Mouse (Mus musculus): ENCODE data around the gene Vps45. TPM values are rescaled to one million over a fixed set of nuclear protein-coding genes. Genes with fewer than 3 reads are reported as not detected.
"Not testable (repeated sequence)": the region's sequence is repeated elsewhere in the genome, so short reads cannot be mapped to it uniquely, and the experiment has no call there.

Gene Vps45
- polyA plus RNA-seq, 1 experiment from 2014 or later = 43.6 TPM

DNA sequence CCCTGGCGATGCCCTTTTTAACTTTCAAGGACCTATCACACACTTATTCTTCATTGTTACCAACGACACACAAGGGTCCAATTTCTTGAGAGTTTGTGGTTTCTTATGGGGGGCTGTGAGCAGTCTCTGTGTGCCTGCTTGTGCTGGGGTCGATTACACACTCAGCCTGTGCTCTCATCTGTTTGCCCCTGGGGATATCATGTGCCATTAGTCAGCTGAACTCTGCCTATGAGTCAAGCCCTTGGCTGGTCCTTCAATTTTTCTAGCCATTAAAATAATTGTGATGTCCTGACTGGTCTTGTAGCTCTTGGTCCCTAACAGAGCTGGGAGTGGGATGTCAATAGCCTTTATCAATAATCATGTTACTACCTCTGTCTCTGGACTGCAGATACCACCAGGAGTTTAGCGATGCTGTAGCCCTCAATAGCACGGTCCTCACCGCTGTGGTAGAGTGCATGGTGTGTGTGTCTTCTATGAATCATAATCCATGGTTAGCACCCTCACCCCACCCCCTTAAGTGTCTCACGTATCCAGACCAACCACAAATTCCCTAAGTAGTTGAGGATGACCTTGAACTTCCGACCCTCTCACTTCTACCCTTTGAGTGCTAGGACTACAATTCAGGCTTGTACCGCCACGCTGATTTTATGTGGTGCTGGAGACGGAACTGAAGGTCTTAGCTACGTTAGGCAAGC lies 77.8 kb downstream of the Vps45 start:
- H3K4me1 ChIP-seq = peaks cover 10% of the 10 kb centered on the region
- no peak overlapping the region for H3K4me3 ChIP-seq
- H3K27ac ChIP-seq = no peak overlapping the region
- H3K36me3 ChIP-seq = no peaks in the 10 kb centered on the region
- H3K4me2 ChIP-seq (replicated peaks) = no peak overlapping the region
- H3K9me3 ChIP-seq = no peaks in the 10 kb centered on the region
- no peaks in the 10 kb centered on the region for H3K27me3 ChIP-seq
- 75% methylated on average over 12 of the region's 12 CpGs for WGBS
- H3K9ac ChIP-seq = no peak overlapping the region
- no peak for ATAC-seq (ENCODE audit: insufficient number of reproducible peaks, insufficient read depth, low FRiP score, low TSS enrichment)

DNA sequence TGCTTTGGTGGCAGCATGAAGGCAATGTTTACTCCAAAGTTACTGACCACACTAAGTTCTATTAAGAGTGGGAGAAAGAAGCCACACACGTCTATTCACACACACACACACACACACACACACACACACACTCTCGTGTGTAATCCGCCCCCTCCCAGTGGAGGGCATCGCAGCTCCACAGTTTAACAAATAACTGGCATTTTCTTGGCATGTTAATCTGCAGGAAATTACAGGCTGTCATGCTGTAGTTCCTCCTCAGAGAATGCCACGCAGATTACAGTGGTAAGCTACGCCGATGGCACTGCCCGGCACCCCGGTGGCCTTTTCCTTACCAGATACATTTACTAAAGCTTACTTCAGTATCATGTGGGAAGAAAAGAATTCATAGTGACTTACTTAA lies 80.0 kb downstream of the Vps45 start:
- H3K4me2 ChIP-seq (replicated peaks) = no peak overlapping the region
- H3K4me1 ChIP-seq = 0 out of 2 replicates have a peak, but pooled peaks cover 2% of the 10 kb centered on the region
- H3K9me3 ChIP-seq = no peaks in the 10 kb centered on the region
- H3K9ac ChIP-seq = no peak overlapping the region
- no peaks in the 10 kb centered on the region; the same call in 1 of the 2 replicates for H3K27me3 ChIP-seq
- no peak for ATAC-seq (ENCODE audit: insufficient number of reproducible peaks, insufficient read depth, low FRiP score, low TSS enrichment)
- no peak overlapping the region for H3K4me3 ChIP-seq
- no peaks in the 10 kb centered on the region for H3K36me3 ChIP-seq
- no peak overlapping the region for H3K27ac ChIP-seq
- 77% methylated on average over 9 of the region's 9 CpGs for WGBS

DNA sequence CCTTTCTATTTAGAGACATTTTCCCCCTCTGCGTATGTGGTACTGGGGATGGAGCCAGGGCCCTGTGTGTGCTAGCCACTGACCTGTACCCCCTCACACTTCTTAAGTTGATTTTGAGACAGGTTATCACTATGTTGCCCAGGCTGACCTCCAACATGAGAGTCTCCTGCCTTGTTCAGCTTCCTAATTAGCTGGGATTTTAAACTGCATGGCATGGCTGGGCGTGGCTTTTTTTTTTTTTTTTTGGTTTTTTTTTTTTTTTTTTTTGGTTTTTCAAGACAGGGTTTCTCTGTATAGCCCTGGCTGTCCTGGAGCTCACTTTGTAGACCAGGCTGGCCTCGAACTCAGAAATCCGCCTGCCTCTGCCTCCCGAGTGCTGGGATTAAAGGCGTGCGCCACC lies 80.7 kb downstream of the Vps45 start:
- H3K4me2 ChIP-seq (replicated peaks); H3K4me1 ChIP-seq; H3K4me3 ChIP-seq; ATAC-seq (ENCODE audit: insufficient number of reproducible peaks, insufficient read depth, low FRiP score, low TSS enrichment); H3K36me3 ChIP-seq; H3K9me3 ChIP-seq; H3K27ac ChIP-seq; H3K9ac ChIP-seq; H3K27me3 ChIP-seq: not testable (repeated sequence)
- WGBS = 92% methylated on average over 7 of the region's 7 CpGs

DNA sequence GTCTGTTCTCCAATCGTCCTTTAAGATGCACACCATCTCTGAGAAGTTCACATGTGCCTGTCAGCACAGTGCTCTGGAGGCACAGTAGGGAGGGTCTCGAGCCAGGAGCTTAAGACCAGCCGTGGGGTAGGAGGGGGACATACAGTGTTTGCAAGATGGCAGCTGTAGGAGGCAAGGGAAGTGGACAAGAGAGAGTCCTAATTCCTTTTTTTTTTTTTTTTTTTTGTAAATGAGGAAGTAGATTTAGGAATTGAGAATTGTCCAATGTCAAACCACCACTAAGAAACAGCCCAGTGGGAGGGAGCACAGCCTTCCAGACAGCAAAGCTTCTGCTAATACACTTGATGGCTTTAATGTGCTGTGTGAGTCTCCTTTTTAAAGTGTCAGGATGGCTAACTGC lies 81.2 kb downstream of the Vps45 start:
- no peak overlapping the region for H3K9ac ChIP-seq
- H3K4me3 ChIP-seq = no peak overlapping the region
- no peak overlapping the region for H3K27ac ChIP-seq
- H3K27me3 ChIP-seq = no peaks in the 10 kb centered on the region; the same call in 1 of the 2 replicates
- no peak for ATAC-seq (ENCODE audit: insufficient number of reproducible peaks, insufficient read depth, low FRiP score, low TSS enrichment)
- no peaks in the 10 kb centered on the region for H3K9me3 ChIP-seq
- no peak overlapping the region for H3K4me2 ChIP-seq (replicated peaks)
- no peaks in the 10 kb centered on the region for H3K36me3 ChIP-seq
- 0 out of 2 replicates have a peak, but pooled peaks cover 2% of the 10 kb centered on the region for H3K4me1 ChIP-seq
- 66% methylated on average over 3 of the region's 3 CpGs for WGBS

DNA sequence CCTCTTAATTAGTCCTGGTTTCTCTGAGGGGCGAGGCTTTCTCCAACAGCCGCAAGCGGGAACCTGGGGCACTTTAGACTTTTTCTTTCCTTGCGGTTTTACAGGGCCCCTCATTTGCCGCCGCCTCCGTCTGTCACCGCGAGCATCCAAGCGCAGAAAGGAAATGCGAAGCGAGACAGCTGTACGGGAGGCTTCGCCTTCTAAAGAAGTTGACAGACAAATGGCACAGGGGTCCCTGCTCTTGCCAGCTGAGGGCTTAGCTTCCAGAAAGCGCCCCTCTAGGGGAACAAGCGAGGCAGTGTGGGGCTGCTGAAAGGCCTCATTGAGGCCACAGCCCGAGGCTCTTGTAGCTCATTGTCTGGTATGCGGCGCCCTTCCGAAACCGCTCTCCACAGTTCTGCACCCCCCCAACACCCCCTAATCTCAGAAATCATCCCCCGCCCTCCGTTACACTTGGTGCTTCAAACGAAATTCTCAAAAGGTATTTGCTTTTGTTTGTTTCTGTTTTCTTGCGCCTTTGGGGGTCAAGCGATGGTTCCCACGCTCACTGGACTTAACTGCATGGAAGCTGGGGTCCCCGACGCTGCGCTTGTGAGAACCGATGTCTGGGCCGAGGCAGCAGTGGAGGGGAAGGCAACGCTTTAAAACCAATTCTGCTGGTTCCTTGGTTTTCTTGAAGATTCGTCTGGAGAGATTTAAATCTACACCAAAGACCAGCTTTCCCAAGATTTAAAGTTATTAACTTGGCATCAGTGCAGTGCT lies 85.2 kb downstream of the Vps45 start:
- no peaks in the 10 kb centered on the region for H3K36me3 ChIP-seq
- peak overlapping the region; percentile 26 for H3K4me3 ChIP-seq
- peak overlapping the region; percentile 28 for H3K9ac ChIP-seq
- WGBS = 2% methylated on average over 34 of the region's 34 CpGs
- H3K27me3 ChIP-seq = no peaks in the 10 kb centered on the region; the same call in 1 of the 2 replicates
- H3K27ac ChIP-seq = peak overlapping the region; percentile 65
- ATAC-seq (ENCODE audit: insufficient number of reproducible peaks, insufficient read depth, low FRiP score, low TSS enrichment) = peak; percentile 74; the same call in 1 of the 2 replicates
- no peaks in the 10 kb centered on the region for H3K4me1 ChIP-seq
- H3K9me3 ChIP-seq = no peaks in the 10 kb centered on the region
- H3K4me2 ChIP-seq (replicated peaks) = peak overlapping the region; percentile 54

DNA sequence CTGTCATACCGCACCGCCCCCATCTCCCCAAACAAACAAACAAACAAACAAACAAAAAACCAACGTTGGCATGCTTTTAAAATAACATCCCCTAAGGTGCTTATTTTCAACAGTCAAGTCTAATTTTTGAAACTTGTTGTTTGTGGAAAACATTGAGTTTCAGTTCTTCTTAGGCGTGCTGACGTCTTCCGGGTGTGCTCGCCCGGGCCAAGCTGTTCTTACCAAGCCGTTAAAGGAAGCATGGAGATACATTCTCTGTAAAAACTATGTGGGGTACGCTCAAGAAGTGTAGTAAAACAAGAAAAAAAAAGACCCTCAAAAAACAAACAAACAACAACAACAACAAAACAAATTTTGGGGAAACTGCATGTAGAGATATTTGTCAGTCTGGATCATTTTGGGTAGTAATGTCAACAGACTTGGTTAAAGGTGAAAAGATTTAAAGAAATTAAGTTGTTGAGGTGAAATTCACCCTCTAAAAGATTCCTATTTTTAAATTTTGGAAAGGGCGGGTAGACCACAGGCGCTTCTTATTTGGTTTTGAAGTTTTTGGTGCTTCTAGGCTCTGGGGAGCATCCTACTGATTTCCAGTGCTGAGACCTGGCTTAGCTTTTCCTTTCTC lies 85.9 kb downstream of the Vps45 start:
- 63% methylated on average over 12 of the region's 12 CpGs for WGBS
- no peak for ATAC-seq (ENCODE audit: insufficient number of reproducible peaks, insufficient read depth, low FRiP score, low TSS enrichment)
- Histone ChIP-seq H3K4me3 (peak overlapping the region; percentile 26), H3K27ac (peak overlapping the region; percentile 65; the same call in 1 of the 2 replicates), H3K9ac (no peak overlapping the region), H3K9me3 (no peaks in the 10 kb centered on the region), H3K4me2 (replicated peaks) (peak overlapping the region; percentile 54), H3K4me1 (no peaks in the 10 kb centered on the region), H3K36me3 (no peaks in the 10 kb centered on the region), H3K27me3 (no peaks in the 10 kb centered on the region; the same call in 1 of the 2 replicates)

DNA sequence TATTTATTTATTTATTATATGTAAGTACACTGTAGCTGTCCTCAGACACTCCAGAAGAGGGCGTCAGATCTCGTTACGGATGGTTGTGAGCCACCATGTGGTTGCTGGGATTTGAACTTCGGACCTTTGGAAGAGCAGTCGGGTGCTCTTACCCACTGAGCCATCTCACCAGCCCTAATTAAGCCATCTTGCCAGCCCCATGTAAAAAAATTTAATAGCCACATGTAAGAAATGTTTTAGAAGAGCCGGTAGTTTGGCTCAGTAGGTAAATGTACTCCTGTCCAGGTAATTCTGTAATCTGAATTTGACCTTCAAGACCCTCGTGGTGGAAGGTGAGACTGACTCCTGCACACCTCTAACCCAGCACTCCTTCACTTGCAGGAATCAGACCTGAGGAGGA lies 87.6 kb downstream of the Vps45 start:
- H3K9ac ChIP-seq; H3K9me3 ChIP-seq; H3K4me3 ChIP-seq; H3K27me3 ChIP-seq; H3K4me1 ChIP-seq; H3K4me2 ChIP-seq (replicated peaks); H3K36me3 ChIP-seq; H3K27ac ChIP-seq; ATAC-seq (ENCODE audit: insufficient number of reproducible peaks, insufficient read depth, low FRiP score, low TSS enrichment): not testable (repeated sequence)
- WGBS = 62% methylated on average over 7 of the region's 7 CpGs

DNA sequence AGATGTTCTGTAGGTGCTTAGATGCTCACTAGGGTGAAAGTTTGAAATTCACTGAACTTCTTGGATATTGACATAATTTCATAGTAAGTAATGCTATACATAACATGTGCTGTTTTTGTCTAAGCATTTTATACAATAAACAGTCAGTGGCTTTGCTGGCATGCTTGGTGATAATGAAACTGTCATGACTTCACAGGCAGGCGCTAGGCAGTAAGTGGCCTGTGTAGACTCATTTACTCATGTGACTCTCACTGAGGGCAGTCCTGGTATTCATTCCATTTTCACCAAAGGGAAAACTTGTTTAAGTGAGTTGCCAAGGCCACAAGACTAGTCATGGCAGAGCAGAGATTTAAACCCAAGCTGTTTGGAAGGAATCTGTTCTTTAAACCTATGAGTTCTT lies 89.0 kb downstream of the Vps45 start:
- ATAC-seq (ENCODE audit: insufficient number of reproducible peaks, insufficient read depth, low FRiP score, low TSS enrichment) = no peak
- H3K9ac ChIP-seq = no peak overlapping the region
- H3K4me1 ChIP-seq = peaks cover 3% of the 10 kb centered on the region; the same call in 1 of the 2 replicates
- H3K9me3 ChIP-seq = no peaks in the 10 kb centered on the region
- no peak overlapping the region for H3K4me3 ChIP-seq
- no peaks in the 10 kb centered on the region; the same call in 1 of the 2 replicates for H3K27me3 ChIP-seq
- H3K4me2 ChIP-seq (replicated peaks) = no peak overlapping the region
- H3K27ac ChIP-seq = no peak overlapping the region
- no peaks in the 10 kb centered on the region for H3K36me3 ChIP-seq
- 67% methylated on average over 1 of the region's 1 CpGs for WGBS

DNA sequence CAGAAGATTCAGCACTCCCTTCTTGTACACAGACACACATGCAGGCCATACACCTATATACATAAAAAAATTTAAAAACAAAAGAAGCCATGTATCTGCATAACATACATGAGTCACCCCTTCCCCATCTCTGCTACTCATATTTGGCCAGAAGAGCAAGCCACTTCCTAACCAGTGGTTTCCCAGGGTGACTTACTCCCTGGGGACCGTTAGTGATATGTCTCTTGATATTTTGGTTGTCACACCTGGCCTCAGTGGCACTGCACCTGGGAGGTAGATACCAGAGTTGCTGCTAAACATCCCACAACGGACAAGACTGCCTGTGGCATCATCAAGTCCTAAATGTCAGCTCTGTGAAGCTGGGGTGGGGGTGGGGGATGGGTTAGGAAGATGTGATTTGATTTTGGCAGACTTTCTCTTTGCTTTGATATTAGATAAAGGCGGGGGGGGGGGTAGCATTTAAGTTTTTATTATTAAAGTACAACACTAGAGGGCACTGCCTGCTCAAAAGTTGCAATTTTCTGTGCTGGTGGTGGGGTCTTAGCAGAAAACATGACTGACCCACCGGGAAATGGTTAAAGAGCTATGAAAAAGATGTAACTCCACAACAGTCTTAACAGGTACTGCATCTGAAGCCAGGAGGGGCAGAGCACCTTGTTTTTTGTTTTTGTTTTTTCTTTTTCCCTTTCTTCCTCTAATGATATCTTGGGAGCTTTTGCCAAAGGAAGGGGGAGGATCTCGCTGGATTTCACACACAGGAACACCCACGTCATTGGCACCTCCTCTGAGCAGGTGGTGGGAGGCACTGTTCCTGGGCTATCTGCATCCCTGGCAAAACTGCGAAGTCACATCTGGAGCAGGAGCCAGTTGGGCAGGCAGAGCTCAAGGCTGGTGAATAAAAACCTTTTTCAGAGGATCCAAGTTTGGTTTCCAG lies 92.5 kb downstream of the Vps45 start:
- 9% methylated on average over 7 of the region's 7 CpGs for WGBS
- no peaks in the 10 kb centered on the region for H3K9me3 ChIP-seq
- H3K4me1 ChIP-seq = peaks cover 3% of the 10 kb centered on the region; the same call in 1 of the 2 replicates
- no peak overlapping the region for H3K4me3 ChIP-seq
- no peak overlapping the region for H3K27ac ChIP-seq
- peak overlapping the region; percentile 30 for H3K4me2 ChIP-seq (replicated peaks)
- no peaks in the 10 kb centered on the region for H3K27me3 ChIP-seq
- no peaks in the 10 kb centered on the region for H3K36me3 ChIP-seq
- H3K9ac ChIP-seq = no peak overlapping the region
- ATAC-seq (ENCODE audit: insufficient number of reproducible peaks, insufficient read depth, low FRiP score, low TSS enrichment) = no peak

DNA sequence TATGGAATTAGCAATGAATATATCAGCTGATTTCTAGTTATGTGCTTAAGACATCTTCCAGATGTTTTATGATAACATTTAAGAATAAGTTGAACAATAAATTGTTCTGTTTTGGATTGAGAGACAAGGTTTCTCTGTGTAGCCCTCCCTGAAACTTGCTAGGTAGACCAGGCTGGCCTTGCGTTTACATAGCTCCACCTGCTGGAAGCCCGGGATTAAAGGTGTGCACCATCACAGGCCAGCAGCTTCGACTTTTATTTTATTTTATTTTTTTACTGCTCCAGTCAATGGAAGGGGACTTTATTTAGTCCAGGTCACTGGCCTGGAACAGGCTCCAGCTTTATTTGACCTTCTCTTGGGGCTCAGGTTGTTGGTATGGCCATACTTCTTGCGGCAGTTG lies 94.6 kb downstream of the Vps45 start:
- 44% methylated on average over 4 of the region's 4 CpGs for WGBS

DNA sequence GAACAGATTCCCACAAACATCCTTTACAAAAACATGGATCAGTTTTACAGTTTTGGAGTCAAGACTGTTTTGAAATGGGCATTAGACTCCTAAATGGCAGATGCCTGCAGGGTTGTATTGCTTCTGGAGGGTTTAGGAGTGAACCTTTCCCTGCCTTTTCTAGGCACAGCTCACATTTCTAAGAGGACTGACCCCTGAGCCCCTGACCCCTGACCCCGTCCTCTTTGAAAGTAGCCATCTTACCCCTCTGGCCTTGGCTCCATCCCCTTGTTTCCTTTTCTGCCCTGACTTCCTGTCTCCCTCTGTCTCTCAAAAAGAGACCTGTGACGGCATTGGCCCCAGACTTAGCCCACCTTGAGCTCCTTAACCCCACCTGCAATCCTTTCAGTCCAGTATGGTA lies 95.0 kb downstream of the Vps45 start:
- H3K9me3 ChIP-seq = no peaks in the 10 kb centered on the region
- no peak overlapping the region for H3K4me3 ChIP-seq
- H3K27ac ChIP-seq = no peak overlapping the region
- no peak overlapping the region for H3K4me2 ChIP-seq (replicated peaks)
- H3K9ac ChIP-seq = no peak overlapping the region
- H3K4me1 ChIP-seq = peaks cover 3% of the 10 kb centered on the region; the same call in 1 of the 2 replicates
- H3K36me3 ChIP-seq = no peaks in the 10 kb centered on the region
- no peak for ATAC-seq (ENCODE audit: insufficient number of reproducible peaks, insufficient read depth, low FRiP score, low TSS enrichment)
- no peaks in the 10 kb centered on the region for H3K27me3 ChIP-seq
- 18% methylated on average over 2 of the region's 2 CpGs for WGBS

More for the DNA sequence above, 94.6 kb downstream of the Vps45 start:
- Histone ChIP-seq H3K4me1 (peaks cover 3% of the 10 kb centered on the region; the same call in 1 of the 2 replicates), H3K36me3 (no peaks in the 10 kb centered on the region), H3K4me3 (no peak overlapping the region), H3K27ac (no peak overlapping the region), H3K27me3 (no peaks in the 10 kb centered on the region), H3K9ac (no peak overlapping the region), H3K9me3 (no peaks in the 10 kb centered on the region), H3K4me2 (replicated peaks) (no peak overlapping the region)
- ATAC-seq (ENCODE audit: insufficient number of reproducible peaks, insufficient read depth, low FRiP score, low TSS enrichment) = no peak
